ENCODE assay signal across 26 mouse cellular contexts in the genomic region with DNA sequence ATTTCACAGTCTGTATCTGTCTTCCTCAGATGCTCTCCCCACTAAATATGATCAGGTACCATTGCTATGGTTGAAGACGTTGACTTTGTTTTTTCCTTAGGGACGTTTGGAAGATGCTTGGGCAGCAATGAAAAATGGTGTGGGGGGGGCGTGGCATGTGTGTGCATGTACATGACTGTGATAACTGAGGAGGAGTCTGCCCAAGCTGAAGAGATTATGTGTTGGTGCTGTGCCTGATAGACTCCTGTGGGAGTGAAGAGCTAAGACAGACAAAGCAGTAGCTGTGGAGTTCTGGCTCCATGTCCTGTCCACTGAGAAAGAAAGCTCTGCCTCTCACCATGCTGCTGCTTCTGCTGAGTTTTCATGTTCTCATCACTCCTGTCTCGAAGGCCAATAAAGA. TPM values are rescaled to one million over a fixed set of nuclear protein-coding genes. Genes with fewer than 3 reads are reported as not detected.
"Had no signal": no experiment of that assay in that cellular context is flagged by ENCODE, and none has a peak within 500 bp of the region (broad histone marks: within the 10 kb centered on the region; RNA-seq: fewer than 3 reads in every experiment).

A gene (plus strand): TSS at position 236 of the 400 bp plus-strand sequence.

- H3K27me3 ChIP-seq: midbrain, embryonic 12.5 days; neural tube, embryonic 13.5 days; neural tube, embryonic 15.5 days had no signal

- DNase-seq: lung, adult 18-20 months; lung, embryonic 14.5 days; lung, postnatal 10 days; lung, postnatal 4 days; midbrain, embryonic 14.5 days; retina, postnatal 1 day; right cerebral cortex, adult 18-20 months; right cerebral cortex, postnatal 14 days; thymus, adult 2 months; thymus, postnatal 25 days; thymus, postnatal 4 days had no signal

- ATAC-seq: midbrain, embryonic 16.5 days had no signal

- H3K36me3 ChIP-seq: midbrain, embryonic 10.5 days; midbrain, embryonic 12.5 days; neural tube, embryonic 13.5 days; neural tube, embryonic 15.5 days had no signal

- H3K4me3 ChIP-seq: midbrain, embryonic 10.5 days; midbrain, embryonic 12.5 days; myocyte; neural tube, embryonic 13.5 days; neural tube, embryonic 15.5 days had no signal

- H3K4me2 ChIP-seq: lung, embryonic 14.5 days; midbrain, embryonic 12.5 days; neural tube, embryonic 13.5 days; neural tube, embryonic 15.5 days had no signal

- H3K4me1 ChIP-seq: midbrain, embryonic 10.5 days; midbrain, embryonic 12.5 days; neural tube, embryonic 13.5 days; neural tube, embryonic 15.5 days had no signal

- H3K27ac ChIP-seq: liver, embryonic 14.5 days; midbrain, embryonic 10.5 days; midbrain, embryonic 12.5 days; neural tube, embryonic 13.5 days; neural tube, embryonic 15.5 days had no signal

- H3K9me3 ChIP-seq: midbrain, embryonic 10.5 days; midbrain, embryonic 12.5 days; neural tube, embryonic 13.5 days; neural tube, embryonic 15.5 days had no signal

- H3K9ac ChIP-seq: liver, embryonic 14.5 days; lung, embryonic 14.5 days; midbrain, embryonic 12.5 days; neural tube, embryonic 13.5 days; neural tube, embryonic 15.5 days had no signal

RNA-seq across cellular contexts. Expression of the gene that starts here (rescaled TPM):
- total RNA-seq: megakaryocyte, adult 5-6 weeks; megakaryocyte-erythroid progenitor cell, adult 5-6 weeks had no signal
- polyA plus RNA-seq: liver, embryonic 16.5 days; lung, embryonic 14.5 days; midbrain, embryonic 10.5 days; midbrain, embryonic 12.5 days; midbrain, embryonic 14.5 days; midbrain, embryonic 16.5 days; myocyte; neural tube, embryonic 11.5 days; neural tube, embryonic 13.5 days; neural tube, embryonic 15.5 days; spleen, adult 2 months; stomach, embryonic 14.5 days; stomach, embryonic 16.5 days; urinary bladder, adult 2 months had no signal
